Mouse (Mus musculus) midbrain, postnatal 0 days (tissue): ENCODE measurements at regions not wholly inside any gene's neighbourhood (a gene's known extent, or its start where the extent isn't known, plus 50 kb on each side); places are given as distances from the start of the nearest gene placed in this dataset.

Source experiments
- ATAC-seq: fragments of 200-750 bp; cut with Nextera tagmentation; 2 replicates; pipeline ENCODE4 v1.8.0; 2017; ENCODE audit warnings: moderate number of reproducible peaks, mild to moderate bottlenecking, moderate TSS enrichment, moderate library complexity; ENCODE audit not compliant: low FRiP score
- DNase-seq: peaks from one replicate; pipeline ENCODE4 v3.0.0-alpha.2; 2015; ENCODE audit warnings: low spot score
- H3K27ac ChIP-seq: fragments of 300-500 bp; sonication (generic); 2 replicates; pipeline ENCODE4 v1.5.1; 2014; ENCODE audit warnings: low read depth, mild to moderate bottlenecking, low read length, mixed read lengths
- H3K27me3 ChIP-seq: fragments of 300-500 bp; sonication (generic); 2 replicates; pipeline ENCODE4 v1.6.1; 2014; ENCODE audit warnings: low read length, control low read depth, mixed read lengths; ENCODE audit not compliant: insufficient read depth
- H3K36me3 ChIP-seq: fragments of 300-500 bp; sonication (generic); 2 replicates; pipeline ENCODE4 v1.6.1; 2014; ENCODE audit warnings: low read length, control low read depth, mixed read lengths; ENCODE audit not compliant: insufficient read depth
- H3K4me1 ChIP-seq: fragments of 300-500 bp; sonication (generic); 2 replicates; pipeline ENCODE4 v1.6.1; 2014; ENCODE audit warnings: mild to moderate bottlenecking, control low read depth, antibody characterized with exemption, low read length, mixed read lengths; ENCODE audit not compliant: insufficient read depth
- H3K4me2 ChIP-seq: fragments of 300-500 bp; sonication (generic); 2 replicates; pipeline ENCODE4 v1.6.1; 2014; ENCODE audit warnings: low read depth, mild to moderate bottlenecking, low read length, mixed read lengths; ENCODE audit not compliant: poor library complexity, severe bottlenecking
- H3K4me3 ChIP-seq: fragments of 300-500 bp; sonication (generic); 2 replicates; pipeline ENCODE4 v1.5.1; 2014; ENCODE audit warnings: low read depth, mild to moderate bottlenecking, low read length, moderate library complexity
- H3K9ac ChIP-seq: fragments of 300-500 bp; sonication (generic); replicated peaks from 2 replicates; pipeline ENCODE4 v1.6.1; 2014; ENCODE audit warnings: mild to moderate bottlenecking, low read length, moderate library complexity, mixed read lengths; ENCODE audit not compliant: poor library complexity, severe bottlenecking
- H3K9me3 ChIP-seq: fragments of 300-500 bp; sonication (generic); 2 replicates; pipeline ENCODE4 v1.6.1; 2016; ENCODE audit warnings: low read length, control low read depth
- CTCF ChIP-seq: IDR thresholded peaks from 2 replicates; pipeline ENCODE4 v1.5.1; 2016; ENCODE audit warnings: antibody characterized with exemption, mild to moderate bottlenecking
- WGBS: fragments of 180-500 bp; shearing (Covaris S2); extraction: QIAGEN DNeasy Blood & Tissue Kit; methylation state at CpG from one replicate; pipeline ENCODE4 v1.1.7; 2014; 5-methylcytosine and 5-hydroxymethylcytosine counted together

DNA sequence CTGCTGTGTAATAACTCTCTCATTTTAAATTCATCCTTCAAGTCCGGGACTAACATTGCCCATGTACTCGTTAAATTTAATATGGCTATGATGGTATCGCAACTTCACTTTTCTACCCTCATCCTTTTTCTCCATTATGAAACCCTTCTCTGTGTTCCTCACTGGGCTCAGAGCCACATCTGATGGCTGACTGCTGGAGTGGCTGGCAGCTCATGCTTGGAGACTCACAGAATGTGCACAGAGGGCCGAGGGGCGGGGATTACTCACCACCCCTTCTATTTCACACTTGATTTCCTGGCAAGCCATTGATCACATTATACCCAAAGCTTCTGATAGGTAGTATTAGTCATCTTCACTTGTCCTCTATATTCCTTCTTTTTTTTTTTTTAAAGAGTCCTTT lies 81.1 kb upstream of the Vwde start:
- DNase-seq (peak; percentile 46), ATAC-seq (no peak)
- H3K27ac ChIP-seq = no peak overlapping the region
- no peak overlapping the region for H3K4me2 ChIP-seq
- TF ChIP-seq CTCF = no peak
- no peaks in the 10 kb centered on the region for H3K36me3 ChIP-seq
- no peak overlapping the region for H3K9ac ChIP-seq
- H3K27me3 ChIP-seq = no peaks in the 10 kb centered on the region
- H3K9me3 ChIP-seq = no peaks in the 10 kb centered on the region
- no peaks in the 10 kb centered on the region for H3K4me1 ChIP-seq
- 44% methylated on average over 5 of the region's 5 CpGs for WGBS
- no peak overlapping the region for H3K4me3 ChIP-seq

DNA sequence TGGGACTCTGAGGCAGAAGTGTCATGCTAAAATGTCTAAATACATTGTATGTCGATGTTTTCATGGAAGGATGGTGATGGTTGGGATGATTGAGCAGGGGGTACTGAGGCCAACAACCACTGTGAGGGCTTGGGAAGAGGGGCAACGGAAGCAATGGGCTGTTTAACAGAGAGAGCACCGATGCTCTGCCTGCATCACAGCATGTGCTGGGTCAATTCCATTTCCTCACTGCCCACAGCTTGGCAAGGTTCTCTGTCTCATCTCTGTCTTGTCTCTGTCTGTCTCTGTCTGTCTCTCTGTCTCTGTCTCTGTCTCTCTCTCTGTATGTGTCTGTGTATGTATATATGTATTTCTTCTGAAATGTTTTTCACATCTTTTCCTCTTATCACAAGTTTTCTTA lies 73.4 kb upstream of the Vwde start:
- Histone ChIP-seq H3K27me3 (no peaks in the 10 kb centered on the region), H3K9me3 (no peaks in the 10 kb centered on the region), H3K4me1 (no peaks in the 10 kb centered on the region), H3K36me3 (no peaks in the 10 kb centered on the region), H3K9ac (no peak overlapping the region), H3K4me2 (no peak overlapping the region), H3K27ac (no peak overlapping the region), H3K4me3 (no peak overlapping the region)
- TF ChIP-seq CTCF = no peak
- no peak for ATAC-seq
- no peak for DNase-seq
- 84% methylated on average over 3 of the region's 3 CpGs for WGBS

DNA sequence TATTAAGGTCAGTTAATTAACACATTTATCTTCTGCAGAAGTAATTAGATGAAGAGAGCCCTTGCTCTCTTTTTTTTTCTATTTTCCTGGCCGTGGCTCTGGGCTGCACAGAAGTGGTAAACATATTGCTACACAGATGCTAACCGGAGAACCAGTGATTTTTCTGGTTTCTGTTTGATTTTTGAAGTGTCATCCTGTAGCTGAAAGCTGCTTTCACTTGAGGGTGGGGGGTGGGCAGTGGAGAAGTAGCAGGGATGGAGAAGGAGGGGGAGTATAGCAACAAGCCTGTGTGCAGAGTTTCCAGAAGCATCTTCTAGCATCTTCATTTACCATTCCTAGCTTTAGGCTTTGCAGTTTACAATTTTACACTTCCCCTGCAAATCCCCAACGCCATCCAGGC lies 72.3 kb upstream of the Vwde start:
- no peak for TF ChIP-seq CTCF
- H3K4me1 ChIP-seq = no peaks in the 10 kb centered on the region
- DNase-seq (peak; percentile 22), ATAC-seq (peak; percentile 55)
- no peak overlapping the region; the same call in 1 of the 2 replicates for H3K27ac ChIP-seq
- no peaks in the 10 kb centered on the region for H3K9me3 ChIP-seq
- H3K27me3 ChIP-seq = no peaks in the 10 kb centered on the region
- H3K9ac ChIP-seq = no peak overlapping the region
- no peaks in the 10 kb centered on the region for H3K36me3 ChIP-seq
- H3K4me2 ChIP-seq = no peak overlapping the region
- H3K4me3 ChIP-seq = no peak overlapping the region
- 51% methylated on average over 3 of the region's 3 CpGs for WGBS

DNA sequence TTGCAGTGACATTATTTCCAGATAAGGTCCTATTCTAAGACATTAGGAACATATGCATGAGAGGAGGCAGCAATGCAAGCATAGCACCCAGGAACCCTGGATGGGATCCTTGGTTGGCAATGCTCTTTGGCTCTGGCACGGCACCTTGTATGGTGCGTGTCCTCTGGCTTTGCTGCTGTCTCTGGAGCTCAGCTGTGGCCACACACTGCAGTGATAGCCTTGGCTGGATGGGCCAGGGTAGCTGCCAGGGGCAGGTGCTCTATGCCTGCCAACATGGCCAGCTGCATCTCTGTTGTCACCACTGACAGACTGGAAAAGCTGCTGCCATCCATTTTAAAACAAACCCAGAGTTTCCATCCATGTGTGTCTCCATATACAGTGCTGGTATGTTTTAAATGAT lies 71.3 kb upstream of the Vwde start:
- no peak for TF ChIP-seq CTCF
- Histone ChIP-seq H3K4me2 (no peak overlapping the region), H3K4me3 (no peak overlapping the region), H3K27ac (0 out of 2 replicates have a peak overlapping the region, but pooled peaks have one; percentile 47), H3K27me3 (no peaks in the 10 kb centered on the region), H3K36me3 (no peaks in the 10 kb centered on the region), H3K9me3 (no peaks in the 10 kb centered on the region), H3K4me1 (no peaks in the 10 kb centered on the region), H3K9ac (no peak overlapping the region)
- ATAC-seq (peak; percentile 67; the same call in 1 of the 2 replicates), DNase-seq (peak; percentile 76)
- 84% methylated on average over 2 of the region's 2 CpGs for WGBS

DNA sequence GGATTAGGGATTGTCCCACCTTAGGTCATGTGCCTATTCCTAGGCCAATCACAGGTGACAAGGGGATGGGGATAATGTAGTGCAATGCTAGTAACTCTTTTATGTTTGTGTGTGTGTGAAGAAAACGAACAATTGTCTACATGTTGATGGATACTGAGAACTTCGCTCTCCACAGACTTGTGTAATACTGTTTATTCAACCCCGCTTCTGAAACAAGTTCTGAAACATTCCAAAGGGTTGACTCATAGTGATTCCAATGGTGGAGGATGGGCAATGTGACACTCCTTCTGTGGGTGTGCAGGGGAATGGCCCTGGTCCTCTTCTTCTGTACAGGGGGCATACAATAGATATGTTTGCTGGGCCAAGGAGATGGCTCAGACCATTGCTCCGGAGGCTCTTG lies 69.6 kb upstream of the Vwde start:
- ATAC-seq (no peak), DNase-seq (no peak)
- Histone ChIP-seq H3K4me1 (no peaks in the 10 kb centered on the region), H3K4me2 (no peak overlapping the region), H3K9me3 (no peaks in the 10 kb centered on the region), H3K9ac (no peak overlapping the region), H3K4me3 (no peak overlapping the region), H3K27ac (no peak overlapping the region), H3K36me3 (no peaks in the 10 kb centered on the region), H3K27me3 (no peaks in the 10 kb centered on the region)
- TF ChIP-seq CTCF = no peak
- 89% methylated on average over 4 of the region's 4 CpGs for WGBS

DNA sequence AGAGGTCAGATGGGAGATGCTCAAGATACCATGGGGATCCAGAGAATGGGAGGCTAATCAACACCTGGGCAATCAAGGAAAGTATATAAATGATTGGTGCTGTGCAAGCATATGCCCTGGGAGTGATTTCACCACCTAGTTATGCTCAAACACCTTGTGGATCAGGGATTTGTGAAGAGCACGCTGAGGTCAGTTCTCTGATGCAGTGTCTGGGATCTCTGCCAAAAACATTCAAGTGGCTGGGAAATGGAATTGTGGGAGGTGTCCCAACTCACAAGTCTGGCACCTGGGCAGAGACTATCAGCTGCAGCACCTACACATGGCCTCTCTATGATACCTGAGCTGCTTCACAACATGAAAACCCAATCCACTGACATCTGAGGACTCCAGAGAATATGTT lies 63.7 kb upstream of the Vwde start:
- no peaks in the 10 kb centered on the region for H3K27me3 ChIP-seq
- no peak overlapping the region for H3K4me2 ChIP-seq
- no peak overlapping the region for H3K4me3 ChIP-seq
- no peak overlapping the region for H3K27ac ChIP-seq
- WGBS = 65% methylated on average over 1 of the region's 1 CpGs
- no peaks in the 10 kb centered on the region for H3K36me3 ChIP-seq
- no peaks in the 10 kb centered on the region for H3K9me3 ChIP-seq
- H3K9ac ChIP-seq = no peak overlapping the region
- DNase-seq (peak; percentile 52), ATAC-seq (0 out of 2 replicates have a peak, but pooled peaks have one; percentile 35)
- no peak for TF ChIP-seq CTCF
- no peaks in the 10 kb centered on the region for H3K4me1 ChIP-seq
